Mouse (Mus musculus) forebrain, embryonic 15.5 days (tissue): Measurements from ENCODE around the gene Tma7. TPM values are rescaled to one million over a fixed set of nuclear protein-coding genes. Genes with fewer than 3 reads are reported as not detected.

Source experiments
- ATAC-seq: fragments of 200-750 bp; cut with Nextera tagmentation; replicated peaks from 2 replicates; pipeline ENCODE4 v1.8.0; 2017; ENCODE audit warnings: mild to moderate bottlenecking, moderate TSS enrichment, moderate library complexity
- H3K27ac ChIP-seq: fragments of 300-500 bp; sonication (generic); replicated peaks from 2 replicates; pipeline ENCODE4 v1.5.1; 2015; ENCODE audit warnings: mild to moderate bottlenecking, inconsistent platforms
- H3K27me3 ChIP-seq: fragments of 300-500 bp; sonication (generic); 2 replicates; pipeline ENCODE4 v1.6.1; 2015; ENCODE audit warnings: inconsistent platforms
- H3K36me3 ChIP-seq: fragments of 300-500 bp; sonication (generic); 2 replicates; pipeline ENCODE4 v1.6.1; 2015; ENCODE audit warnings: mild to moderate bottlenecking, inconsistent platforms
- H3K4me1 ChIP-seq: fragments of 300-500 bp; sonication (generic); 2 replicates; pipeline ENCODE4 v1.6.1; 2015; ENCODE audit warnings: inconsistent platforms
- H3K4me2 ChIP-seq: fragments of 300-500 bp; sonication (generic); replicated peaks from 2 replicates; pipeline ENCODE4 v1.6.1; 2015; ENCODE audit warnings: mild to moderate bottlenecking, inconsistent platforms
- H3K4me3 ChIP-seq: fragments of 300-500 bp; sonication (generic); 2 replicates; pipeline ENCODE4 v1.5.1; 2015; ENCODE audit warnings: mild to moderate bottlenecking, inconsistent platforms
- H3K9ac ChIP-seq: fragments of 300-500 bp; sonication (generic); replicated peaks from 2 replicates; pipeline ENCODE4 v1.6.1; 2015; ENCODE audit warnings: mild to moderate bottlenecking, inconsistent platforms
- H3K9me3 ChIP-seq: fragments of 300-500 bp; sonication (generic); 2 replicates; pipeline ENCODE4 v1.6.1; 2016; ENCODE audit warnings: inconsistent platforms
- WGBS: fragments of 180-500 bp; shearing (Covaris S2); methylation state at CpG from one replicate; pipeline ENCODE4 v1.1.7; 2015; ENCODE audit warnings: mixed read lengths; 5-methylcytosine and 5-hydroxymethylcytosine counted together
- polyA plus RNA-seq: library from polyadenylated mRNA; unstranded; fragments of >200 nt; fragmentation: Nextera tagmentation; extraction: Ambion mirVana; gene quantifications from 2 replicates; pipeline ENCODE4 v1.2.1, GENCODE M21; 2015

The Tma7 gene
- polyA plus RNA-seq, 1 experiment from 2014 or later, result 568 TPM

DNA sequence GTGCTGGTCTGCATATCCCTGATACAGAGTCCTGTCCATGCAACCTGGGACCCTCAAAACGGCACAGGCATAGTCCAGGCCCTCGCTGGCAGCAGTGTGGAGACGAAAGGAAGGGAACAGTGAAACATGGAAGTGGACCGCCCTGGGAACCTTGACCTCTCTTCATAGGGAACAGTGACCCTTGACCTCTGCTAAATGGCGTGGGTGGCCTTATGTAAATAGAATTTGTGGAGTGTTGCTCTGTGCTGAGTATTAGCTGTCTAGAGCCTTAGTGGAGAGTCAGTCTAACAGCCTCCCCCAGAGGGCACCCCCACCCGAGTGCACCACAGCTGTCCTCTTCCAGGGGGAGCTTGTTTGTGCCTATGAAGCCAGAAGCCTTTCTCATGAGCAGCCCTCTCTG is 10.4 kb upstream of the Tma7 start:
- Histone ChIP-seq H3K36me3 (peaks cover 11% of the 10 kb centered on the region), H3K4me3 (no peak overlapping the region), H3K4me1 (peaks cover 37% of the 10 kb centered on the region), H3K9me3 (no peaks in the 10 kb centered on the region), H3K4me2 (no peak overlapping the region), H3K9ac (no peak overlapping the region), H3K27me3 (no peaks in the 10 kb centered on the region), H3K27ac (no peak overlapping the region)
- WGBS, result 62% methylated on average over 6 of the region's 6 CpGs
- ATAC-seq, result no peak

DNA sequence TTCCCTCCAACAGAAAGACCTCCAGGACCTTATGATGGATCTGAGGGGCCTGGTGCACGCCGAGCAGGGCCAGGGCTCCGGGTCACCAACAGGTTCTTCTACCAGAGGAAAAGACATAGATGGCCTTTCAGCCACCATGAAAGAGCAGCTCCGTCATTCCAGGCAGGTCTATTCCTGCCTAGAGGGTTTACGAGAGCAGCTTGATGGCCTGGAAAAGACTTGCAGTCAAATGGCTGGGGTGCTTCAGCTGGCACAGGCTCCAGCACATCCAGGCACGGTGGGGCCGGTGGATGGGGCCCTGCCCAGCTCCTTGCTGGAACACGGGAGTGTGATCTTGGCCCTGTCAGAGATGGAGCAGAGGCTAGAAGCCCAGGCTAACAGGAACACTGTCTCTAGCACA is 9.4 kb upstream of the Tma7 start:
- Histone ChIP-seq H3K9ac (no peak overlapping the region), H3K36me3 (peaks cover 11% of the 10 kb centered on the region), H3K27ac (no peak overlapping the region), H3K4me2 (no peak overlapping the region), H3K4me1 (peaks cover 27% of the 10 kb centered on the region), H3K4me3 (no peak overlapping the region), H3K9me3 (no peaks in the 10 kb centered on the region), H3K27me3 (no peaks in the 10 kb centered on the region)
- ATAC-seq, result no peak
- 94% methylated on average over 8 of the region's 8 CpGs for WGBS

DNA sequence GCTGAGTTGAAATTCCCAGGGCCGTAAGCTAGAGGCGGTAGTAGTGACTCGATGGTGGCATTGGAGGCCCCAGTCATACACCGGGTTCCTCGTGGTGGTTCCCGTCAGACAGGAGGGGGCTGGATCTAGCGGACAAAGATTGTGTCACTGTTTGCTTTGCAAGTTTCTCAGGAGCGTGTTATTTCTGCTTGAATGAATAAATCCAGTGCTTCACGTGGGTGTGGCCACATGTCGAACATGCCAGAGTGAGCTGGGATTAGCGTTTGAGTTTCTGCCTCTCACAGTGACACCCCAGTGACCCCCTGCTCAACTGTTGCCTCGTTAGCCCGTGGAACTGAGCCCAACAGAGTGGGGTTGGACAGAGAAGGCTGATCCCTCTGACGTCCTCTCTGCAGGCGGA is 8.1 kb upstream of the Tma7 start:
- H3K27ac ChIP-seq, result no peak overlapping the region
- ATAC-seq, result no peak
- H3K4me3 ChIP-seq, result no peak overlapping the region
- no peaks in the 10 kb centered on the region for H3K9me3 ChIP-seq
- WGBS, result 11% methylated on average over 15 of the region's 15 CpGs
- H3K9ac ChIP-seq, result no peak overlapping the region
- H3K4me1 ChIP-seq, result peaks cover 21% of the 10 kb centered on the region
- H3K27me3 ChIP-seq, result no peaks in the 10 kb centered on the region
- H3K36me3 ChIP-seq, result peaks cover 11% of the 10 kb centered on the region
- no peak overlapping the region for H3K4me2 ChIP-seq

DNA sequence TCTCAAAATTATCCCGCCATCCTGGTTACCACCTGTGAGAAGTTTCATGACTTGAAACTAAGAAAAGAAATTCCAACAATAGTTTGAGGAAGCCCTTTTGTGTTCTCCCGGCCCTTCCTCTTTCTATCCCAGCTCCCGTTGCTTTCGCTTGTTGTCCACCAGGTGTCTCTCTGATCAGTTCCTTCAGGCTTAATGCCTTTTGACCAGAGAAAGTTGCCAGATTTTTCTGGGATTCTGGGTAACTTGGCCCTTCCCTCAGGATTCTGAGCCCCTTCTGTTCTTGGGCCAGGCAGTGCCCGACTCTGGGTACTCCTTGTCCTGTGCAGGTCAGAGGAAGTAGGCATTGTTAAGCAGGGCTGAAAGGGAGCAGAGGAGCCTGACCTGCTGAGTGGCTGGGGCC is 5.6 kb upstream of the Tma7 start:
- no peak for ATAC-seq
- H3K4me3 ChIP-seq, result no peak overlapping the region
- WGBS, result 2% methylated on average over 5 of the region's 5 CpGs
- peaks cover 11% of the 10 kb centered on the region for H3K36me3 ChIP-seq
- H3K4me1 ChIP-seq, result peaks cover 16% of the 10 kb centered on the region
- no peak overlapping the region for H3K9ac ChIP-seq
- H3K27me3 ChIP-seq, result no peaks in the 10 kb centered on the region
- H3K4me2 ChIP-seq, result no peak overlapping the region
- H3K27ac ChIP-seq, result no peak overlapping the region
- H3K9me3 ChIP-seq, result no peaks in the 10 kb centered on the region

DNA sequence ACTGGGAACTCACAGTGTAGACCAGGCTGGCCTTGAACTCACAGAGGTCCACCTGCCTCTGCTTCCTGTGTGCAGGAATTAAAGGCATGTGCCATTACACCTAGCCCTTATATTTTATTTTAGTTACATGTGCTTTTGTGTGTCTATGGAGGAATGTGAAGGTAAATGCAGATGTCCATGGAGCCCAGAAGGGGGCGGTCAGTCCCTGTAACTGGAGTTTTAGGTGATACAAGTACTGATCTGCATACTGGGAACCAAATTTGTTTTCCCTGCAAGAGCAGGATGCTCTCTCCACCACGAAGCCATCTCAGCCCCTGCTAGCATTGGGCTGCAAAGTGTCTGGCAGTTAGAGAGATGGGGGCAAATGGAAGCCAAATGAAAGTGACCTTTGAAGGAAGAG is 2.5 kb upstream of the Tma7 start:
- no peak overlapping the region for H3K27ac ChIP-seq
- no peak overlapping the region for H3K4me3 ChIP-seq
- H3K4me1 ChIP-seq, result peaks cover 29% of the 10 kb centered on the region
- no peak overlapping the region for H3K4me2 ChIP-seq
- peaks cover 3% of the 10 kb centered on the region; the same call in 1 of the 2 replicates for H3K36me3 ChIP-seq
- WGBS, result 5% methylated on average over 2 of the region's 2 CpGs
- H3K9me3 ChIP-seq, result no peaks in the 10 kb centered on the region
- no peak for ATAC-seq
- peak overlapping the region; percentile 13; the same call in 1 of the 2 replicates for H3K9ac ChIP-seq
- H3K27me3 ChIP-seq, result no peaks in the 10 kb centered on the region

DNA sequence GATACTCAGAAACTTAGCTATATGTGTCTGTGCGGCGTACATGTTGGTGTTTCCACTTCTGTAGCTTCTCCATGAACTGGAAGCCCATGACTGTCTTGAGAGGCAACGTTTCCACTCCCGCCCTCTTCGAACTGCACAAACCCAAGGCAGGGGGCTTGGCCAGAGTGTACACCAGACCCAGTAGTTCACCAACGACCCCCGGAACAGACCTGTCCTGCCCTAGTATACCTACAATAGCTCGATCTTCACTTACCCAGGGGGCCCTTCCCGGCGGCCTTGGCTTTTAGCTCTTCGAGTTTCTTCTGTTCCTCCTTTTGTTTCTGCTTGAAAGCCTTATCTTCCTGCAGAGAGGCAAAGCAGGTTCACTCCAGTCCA is 651 bp downstream of the Tma7 start:
- 7% methylated on average over 11 of the region's 11 CpGs for WGBS
- H3K36me3 ChIP-seq, result peaks cover 11% of the 10 kb centered on the region
- H3K27me3 ChIP-seq, result no peaks in the 10 kb centered on the region
- H3K9ac ChIP-seq, result peak overlapping the region; percentile 78
- ATAC-seq, result peak; percentile 29; the same call in 1 of the 2 replicates
- H3K4me3 ChIP-seq, result peak overlapping the region; percentile 89
- no peaks in the 10 kb centered on the region for H3K9me3 ChIP-seq
- peaks cover 25% of the 10 kb centered on the region for H3K4me1 ChIP-seq
- peak overlapping the region; percentile 72 for H3K4me2 ChIP-seq
- H3K27ac ChIP-seq, result peak overlapping the region; percentile 83

DNA sequence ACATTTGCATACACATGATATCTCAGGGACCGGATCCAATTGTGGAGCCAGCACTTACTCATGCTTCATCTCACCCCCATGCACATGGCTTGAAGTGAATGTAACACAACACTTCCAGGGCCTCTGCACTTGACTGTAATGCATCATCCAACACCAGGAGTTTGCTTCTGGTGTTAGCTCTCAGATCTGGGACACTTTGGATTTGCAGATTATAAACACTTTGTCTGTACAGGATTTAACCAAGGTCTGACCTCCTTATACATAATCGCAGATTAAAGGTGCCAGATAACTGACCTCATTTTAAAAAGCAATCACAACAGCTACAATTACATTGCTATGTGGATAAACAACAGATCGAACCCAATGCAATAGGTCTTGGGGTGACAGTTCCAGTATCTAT is 1.9 kb downstream of the Tma7 start:
- H3K27ac ChIP-seq, result no peak overlapping the region
- no peak for ATAC-seq
- no peak overlapping the region for H3K4me2 ChIP-seq
- peaks cover 25% of the 10 kb centered on the region for H3K4me1 ChIP-seq
- H3K9me3 ChIP-seq, result no peaks in the 10 kb centered on the region
- H3K27me3 ChIP-seq, result no peaks in the 10 kb centered on the region
- H3K4me3 ChIP-seq, result no peak overlapping the region
- H3K36me3 ChIP-seq, result peaks cover 11% of the 10 kb centered on the region
- H3K9ac ChIP-seq, result no peak overlapping the region
- WGBS, result 91% methylated on average over 3 of the region's 3 CpGs

DNA sequence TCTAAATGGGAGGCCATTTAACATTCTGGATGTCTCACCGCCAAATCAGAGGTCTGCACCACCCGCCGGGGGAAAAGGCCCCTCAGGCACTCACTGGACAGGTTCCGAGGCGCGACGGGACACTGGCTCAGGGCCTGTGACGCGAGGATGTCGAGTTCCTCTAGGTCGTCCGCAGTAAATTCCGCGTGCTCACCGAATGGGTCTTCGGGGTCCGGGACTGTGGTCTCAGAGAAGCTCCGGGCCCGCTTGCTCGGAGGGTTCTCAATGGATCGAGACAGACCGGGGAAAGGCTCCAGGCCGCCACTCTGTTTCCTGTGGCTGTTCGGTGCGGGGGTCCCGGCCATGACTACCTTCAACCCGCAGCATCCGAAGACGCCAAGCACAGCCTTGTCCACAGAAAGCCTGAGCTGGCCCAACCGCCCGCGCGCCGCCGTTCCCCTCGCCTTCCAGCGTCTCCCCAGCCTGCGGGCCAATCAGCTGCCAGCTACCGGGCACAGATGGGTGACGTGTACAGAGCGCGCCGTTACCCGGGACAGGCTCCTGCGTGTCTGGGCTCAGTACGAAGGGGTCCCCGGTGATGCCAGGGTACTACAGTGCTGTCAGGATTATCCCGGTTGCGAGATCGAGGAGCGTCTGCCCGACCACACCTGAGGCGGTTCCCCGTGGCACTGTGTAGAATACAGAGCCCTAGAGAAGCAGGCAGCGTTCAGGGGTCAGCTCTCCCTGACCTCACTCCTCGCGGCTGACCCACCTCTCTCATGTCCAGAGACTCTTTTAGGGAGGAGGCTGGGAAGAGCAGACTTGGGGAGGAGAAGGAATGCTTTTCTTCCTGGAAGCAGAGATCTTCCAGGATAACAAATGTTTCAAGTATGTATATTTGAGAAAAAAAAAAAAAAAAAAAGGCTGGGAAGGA is 8.5 kb downstream of the Tma7 start, which contains the start of gene Atrip:
Gene Atrip, minus strand, starts transcription at position 464 of the 913 bp plus-strand sequence.
- Histone ChIP-seq H3K9me3 (no peaks in the 10 kb centered on the region), H3K4me1 (peaks cover 20% of the 10 kb centered on the region), H3K9ac (peak within 1 kb of the TSS; percentile 86), H3K27me3 (no peaks in the 10 kb centered on the region), H3K4me3 (peak within 1 kb of the TSS; percentile 79), H3K4me2 (peak within 1 kb of the TSS; percentile 94), H3K36me3 (peaks cover 33% of the 10 kb centered on the region), H3K27ac (peak within 1 kb of the TSS; percentile 84)
- under 1% methylated on average over 57 of the region's 57 CpGs for WGBS
- peak; percentile 99 for ATAC-seq

DNA sequence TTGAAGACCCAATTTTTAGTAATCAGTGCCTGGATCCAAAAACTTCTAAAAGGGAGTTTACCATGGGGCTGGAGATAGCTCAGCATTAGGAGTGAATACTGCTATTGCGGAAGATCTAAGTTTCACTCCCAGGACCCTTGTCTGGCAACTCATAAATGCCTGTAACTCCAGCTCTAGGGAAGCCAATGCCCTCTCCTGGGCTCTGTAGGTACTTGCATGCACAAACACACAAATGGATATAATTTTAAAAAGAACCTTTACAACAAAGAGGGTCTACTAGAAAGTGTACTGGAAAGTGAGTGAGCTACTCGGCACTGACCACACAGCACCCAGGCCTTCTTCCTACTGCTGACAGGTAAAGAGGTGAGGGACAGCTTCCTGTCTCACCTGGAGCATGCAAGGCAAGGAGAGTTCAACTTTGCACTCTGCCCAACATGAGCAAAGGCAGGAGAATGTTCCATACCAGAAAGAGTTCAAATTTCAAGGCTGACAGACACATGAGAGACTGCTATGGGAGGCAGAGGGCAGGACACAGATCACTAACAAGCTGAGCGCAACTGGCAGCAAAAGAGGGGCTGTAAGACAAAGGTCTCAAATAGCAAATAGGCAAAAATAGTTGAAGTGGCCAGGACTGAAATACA is 14.2 kb downstream of the Tma7 start:
- H3K36me3 ChIP-seq, result peaks cover 81% of the 10 kb centered on the region
- H3K4me1 ChIP-seq, result peaks cover 10% of the 10 kb centered on the region
- no peak overlapping the region for H3K27ac ChIP-seq
- H3K27me3 ChIP-seq, result no peaks in the 10 kb centered on the region
- no peak overlapping the region for H3K4me2 ChIP-seq
- no peaks in the 10 kb centered on the region for H3K9me3 ChIP-seq
- ATAC-seq, result no peak
- 98% methylated on average over 3 of the region's 3 CpGs for WGBS
- H3K9ac ChIP-seq, result no peak overlapping the region
- no peak overlapping the region for H3K4me3 ChIP-seq

DNA sequence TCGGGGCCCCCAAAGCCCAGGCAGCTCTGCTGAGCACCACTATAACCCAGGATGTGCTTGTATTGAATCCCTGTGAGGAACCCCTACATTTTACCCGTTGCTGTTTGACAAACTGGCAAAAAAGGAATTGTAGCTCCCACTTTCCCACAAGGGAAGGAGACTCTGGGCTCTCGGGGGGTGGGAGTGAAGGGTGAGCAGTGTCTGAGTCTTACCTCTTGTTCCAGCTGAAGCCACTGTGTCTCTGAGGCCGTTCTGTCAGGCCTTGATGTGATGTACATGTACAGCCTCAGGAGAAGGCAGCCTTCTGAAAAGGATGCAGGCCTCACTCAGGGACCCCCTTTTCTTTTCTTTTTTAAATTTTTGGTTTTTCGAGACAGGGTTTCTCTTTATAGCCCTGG is 21.5 kb downstream of the Tma7 start:
- Histone ChIP-seq H3K9ac (no peak overlapping the region), H3K4me1 (peaks cover 10% of the 10 kb centered on the region), H3K4me2 (no peak overlapping the region), H3K9me3 (no peaks in the 10 kb centered on the region), H3K4me3 (no peak overlapping the region), H3K27me3 (no peaks in the 10 kb centered on the region), H3K36me3 (peaks cover 68% of the 10 kb centered on the region), H3K27ac (no peak overlapping the region)
- ATAC-seq, result no peak
- 91% methylated on average over 5 of the region's 5 CpGs for WGBS

DNA sequence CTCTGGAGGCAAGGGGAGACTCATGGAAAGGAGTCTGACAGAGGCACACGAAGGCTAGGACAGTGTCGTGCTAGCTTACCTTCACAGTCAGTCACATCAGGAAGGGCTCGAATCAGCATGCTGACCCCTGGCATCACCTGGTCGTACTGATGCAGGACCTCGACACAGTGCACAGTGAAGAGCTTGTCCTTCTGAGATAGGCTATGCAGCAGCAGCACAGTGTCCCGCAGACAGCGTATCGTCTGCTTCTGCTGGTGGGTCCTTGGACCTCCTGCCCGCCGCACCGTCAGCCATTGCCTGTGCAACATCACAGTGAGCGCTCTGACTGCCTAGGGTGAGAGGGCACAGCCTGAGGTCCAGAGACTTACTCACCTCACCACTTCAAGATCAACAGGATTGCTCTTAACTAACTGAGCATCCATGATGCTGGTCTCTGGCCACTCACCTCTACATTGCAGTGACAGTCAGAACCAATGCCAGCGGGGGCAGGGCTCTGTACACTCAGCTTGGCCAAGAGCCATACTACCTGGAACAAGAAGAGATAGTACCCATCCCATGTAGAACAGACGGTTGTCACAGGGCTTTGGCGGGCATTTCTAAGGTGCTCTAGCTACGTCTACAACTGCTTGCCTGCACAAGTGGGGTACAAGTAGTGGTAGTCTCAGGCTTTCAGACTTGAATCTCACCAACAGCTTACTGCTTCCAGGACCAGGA is 22.0 kb downstream of the Tma7 start:
- Histone ChIP-seq H3K27ac (no peak overlapping the region), H3K4me2 (no peak overlapping the region), H3K36me3 (peaks cover 62% of the 10 kb centered on the region), H3K4me1 (peaks cover 13% of the 10 kb centered on the region), H3K9ac (no peak overlapping the region), H3K4me3 (no peak overlapping the region), H3K27me3 (no peaks in the 10 kb centered on the region), H3K9me3 (no peaks in the 10 kb centered on the region)
- WGBS, result 89% methylated on average over 16 of the region's 16 CpGs
- peak; percentile 20; the same call in 1 of the 2 replicates for ATAC-seq
